Mouse (Mus musculus) granulocyte monocyte progenitor cell, adult 5-6 weeks (primary cell): ENCODE measurements around the gene Myom3. TPM values are rescaled to one million over a fixed set of nuclear protein-coding genes. Genes with fewer than 3 reads are reported as not detected.

Experiments used
- ATAC-seq: replicated peaks from 2 replicates; pipeline ENCODE4 v1.8.0; 2016; ENCODE audit warnings: mild to moderate bottlenecking, moderate TSS enrichment, inconsistent platforms; ENCODE audit not compliant: poor library complexity, severe bottlenecking
- total RNA-seq, 2 experiments: library from RNA; stranded (forward) in 1 of 2; stranded (reverse) in 1 of 2; fragments of 200-712, 200-1000 nt in 1 of 2; fragments of >200 nt in 1 of 2; fragmentation: Nextera tagmentation in 1 of 2; gene quantifications; 2 replicates each; pipeline ENCODE4 v1.2.3; 2014 to 2017

Gene Myom3
- total RNA-seq (2014; fragmentation: Nextera tagmentation) (not detected in 2 replicates), total RNA-seq (2017) (not detected in 2 replicates)

GRCm38 (mm10) chr4:135759356-135759976 is at the start of gene Myom3:
Myom3 (plus strand) TSS chr4:135759715.
- no peak for ATAC-seq

GRCm38 (mm10) chr4:135710392-135710791 is 49.1 kb upstream of the Myom3 start:
- ATAC-seq: no peak

GRCm38 (mm10) chr4:135714776-135715175 is 44.7 kb upstream of the Myom3 start:
- no peak for ATAC-seq

- peak; percentile 68; the same call in 1 of the 2 replicates for ATAC-seq
Measured at GRCm38 (mm10) chr4:135716438-135716837, 43.1 kb upstream of the Myom3 start.

GRCm38 (mm10) chr4:135722540-135723290 is 36.8 kb upstream of the Myom3 start:
- ATAC-seq: no peak

- no peak for ATAC-seq
Measured at GRCm38 (mm10) chr4:135726416-135726815, 33.1 kb upstream of the Myom3 start.

- ATAC-seq: no peak
Measured at GRCm38 (mm10) chr4:135727817-135728216, 31.7 kb upstream of the Myom3 start, which contains the start of gene Il22ra1. Il22ra1 (plus strand) TSS chr4:135728172.

GRCm38 (mm10) chr4:135730204-135730603 is 29.3 kb upstream of the Myom3 start:
- ATAC-seq: no peak

- ATAC-seq: no peak
Measured at GRCm38 (mm10) chr4:135730951-135731350, 28.6 kb upstream of the Myom3 start.

GRCm38 (mm10) chr4:135733901-135734300 is 25.6 kb upstream of the Myom3 start:
- ATAC-seq: no peak

GRCm38 (mm10) chr4:135736903-135737302 is 22.6 kb upstream of the Myom3 start:
- ATAC-seq: no peak

- no peak for ATAC-seq
Measured at GRCm38 (mm10) chr4:135738237-135738636, 21.3 kb upstream of the Myom3 start.

- no peak for ATAC-seq
Measured at GRCm38 (mm10) chr4:135739148-135739547, 20.4 kb upstream of the Myom3 start.

- no peak for ATAC-seq
Measured at GRCm38 (mm10) chr4:135739672-135740071, 19.8 kb upstream of the Myom3 start.

- ATAC-seq: no peak
Measured at GRCm38 (mm10) chr4:135743520-135743919, 16.0 kb upstream of the Myom3 start.

- ATAC-seq: no peak
Measured at GRCm38 (mm10) chr4:135744726-135745448, 14.6 kb upstream of the Myom3 start.

- no peak for ATAC-seq
Measured at GRCm38 (mm10) chr4:135745613-135746012, 13.9 kb upstream of the Myom3 start.

- no peak for ATAC-seq
Measured at GRCm38 (mm10) chr4:135750896-135751295, 8.6 kb upstream of the Myom3 start.

GRCm38 (mm10) chr4:135752106-135752778 is 7.3 kb upstream of the Myom3 start:
- ATAC-seq: no peak

GRCm38 (mm10) chr4:135752779-135753164 is 6.7 kb upstream of the Myom3 start:
- ATAC-seq: no peak

GRCm38 (mm10) chr4:135758331-135758730 is 1.2 kb upstream of the Myom3 start:
- ATAC-seq: no peak
